Mouse (Mus musculus) mesoderm, embryonic 11.5 days (tissue): ENCODE results near the gene Rfc4.
A peak's percentile ranks its signal among the peaks of the same experiment; 100 is the strongest.

ENCODE experiments used
- DNase-seq: peaks from one replicate; pipeline ENCODE4 v3.0.0-alpha.2; 2012; ENCODE audit warnings: low read depth, low spot score

Rfc4 gene

DNA sequence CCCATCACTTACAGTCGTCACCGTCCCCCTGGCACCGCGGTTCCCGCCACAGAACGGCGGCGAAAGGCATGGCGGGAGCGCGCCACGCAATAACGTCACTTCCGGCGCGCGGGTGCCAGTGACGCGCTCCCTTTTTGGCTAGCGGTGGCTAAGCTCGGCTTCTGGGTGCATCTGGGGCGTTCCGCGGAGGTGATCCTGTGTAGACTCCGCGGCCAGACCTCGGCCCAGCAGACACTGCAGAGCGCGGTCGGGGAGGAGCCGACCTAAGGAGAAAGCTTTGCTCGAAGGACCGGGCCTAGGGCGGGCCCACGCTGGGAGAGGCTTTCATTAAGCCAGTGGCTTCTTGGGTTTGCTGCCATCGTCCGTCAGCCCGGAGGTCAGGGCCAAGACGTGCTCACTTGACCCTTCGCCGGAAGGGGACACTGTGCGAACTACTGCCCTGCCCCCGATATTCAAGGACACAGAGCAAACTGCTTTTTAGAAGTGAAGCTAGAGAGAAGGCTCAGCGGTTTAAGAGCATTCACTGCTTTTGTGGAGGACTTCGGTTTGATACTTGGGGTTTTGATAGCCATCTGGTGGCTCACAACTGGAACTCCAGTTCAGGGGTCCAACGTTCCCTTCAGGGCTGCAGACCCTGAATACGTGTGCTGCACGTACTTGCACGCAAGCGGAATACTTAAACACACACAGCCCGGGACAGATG, at the start of gene Rfc4:
Gene Rfc4 (minus strand): TSS at position 65 of the 703 bp plus-strand sequence.
- DNase-seq: peak; percentile 92

DNA sequence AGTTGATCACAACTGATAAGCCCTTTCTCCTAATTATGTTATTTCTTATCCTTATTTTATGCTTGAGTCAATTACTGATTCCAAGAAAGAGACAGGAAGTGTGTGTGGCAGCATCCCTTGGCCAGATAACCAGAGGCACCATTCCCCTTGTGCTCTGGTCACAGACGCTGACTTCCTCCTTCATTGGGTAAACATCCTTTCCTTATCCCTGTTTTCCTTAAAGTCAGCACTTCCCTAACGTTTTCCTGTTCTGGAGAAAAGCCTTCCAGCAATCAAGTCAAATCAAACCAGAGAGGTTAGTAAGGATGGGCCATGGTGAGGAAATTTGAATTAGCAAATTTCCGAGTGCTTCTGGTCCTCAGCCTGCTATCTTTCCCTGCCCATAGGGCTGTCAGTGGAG, 48.4 kb upstream of the Rfc4 start:
- no peak for DNase-seq

DNA sequence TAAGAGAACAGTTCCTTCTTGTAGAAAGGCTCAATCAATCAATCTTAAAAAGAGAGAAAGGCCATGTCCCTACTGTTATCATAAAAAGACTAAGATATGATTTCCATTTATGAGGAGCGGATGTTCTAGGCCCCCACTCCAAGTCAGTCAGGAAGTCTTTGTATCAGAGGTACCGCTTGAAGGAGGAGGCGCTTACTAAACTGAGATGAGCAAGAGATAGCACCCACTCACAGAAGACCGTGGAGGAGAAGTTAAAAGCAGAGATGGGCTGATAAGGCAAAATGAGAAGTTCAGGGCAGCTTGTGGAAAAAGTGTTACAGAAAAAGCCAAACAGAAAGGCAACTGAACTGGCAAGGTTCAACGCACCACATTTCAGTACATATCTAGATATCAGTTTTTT, 47.3 kb upstream of the Rfc4 start:
- no peak for DNase-seq

DNA sequence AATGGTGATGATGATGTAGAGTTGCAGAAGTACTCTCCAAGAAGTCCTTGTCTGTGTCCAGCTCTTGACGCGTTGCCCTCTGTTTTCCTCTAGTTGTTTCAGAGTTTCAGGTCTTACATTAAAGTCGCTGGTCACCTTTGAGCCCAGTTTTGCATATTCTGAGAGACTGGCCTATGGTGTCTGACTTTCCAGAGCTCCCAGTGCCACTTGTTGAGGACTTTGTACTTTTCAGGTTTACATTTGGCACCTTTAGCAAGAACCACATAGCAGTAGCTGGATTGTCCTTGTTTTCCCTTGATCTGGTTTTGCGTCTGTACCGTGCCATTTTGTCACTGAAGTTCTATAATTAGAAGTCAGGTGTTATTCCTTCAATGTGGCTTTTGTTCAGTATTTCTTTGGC, 46.4 kb upstream of the Rfc4 start:
- no peak for DNase-seq

DNA sequence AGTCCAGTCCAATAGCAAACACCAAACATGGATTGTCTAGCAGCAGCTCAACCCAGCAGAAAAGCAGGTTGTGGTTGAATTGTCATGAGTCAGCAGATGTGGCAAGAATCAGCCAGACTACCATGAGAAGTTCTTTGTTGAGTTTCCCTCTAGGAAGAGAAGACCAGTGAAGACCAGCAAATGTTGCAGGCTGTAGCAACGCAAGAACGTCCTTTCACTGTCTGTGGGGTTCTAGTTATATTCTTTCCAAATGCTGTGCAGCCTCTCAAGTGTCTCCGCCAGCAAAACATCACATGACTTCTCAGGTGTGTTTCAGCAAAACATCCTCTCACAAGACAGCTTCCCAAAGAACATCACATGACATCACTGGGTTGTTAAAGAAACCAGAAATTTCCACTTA, 43.3 kb upstream of the Rfc4 start:
- no peak for DNase-seq

DNA sequence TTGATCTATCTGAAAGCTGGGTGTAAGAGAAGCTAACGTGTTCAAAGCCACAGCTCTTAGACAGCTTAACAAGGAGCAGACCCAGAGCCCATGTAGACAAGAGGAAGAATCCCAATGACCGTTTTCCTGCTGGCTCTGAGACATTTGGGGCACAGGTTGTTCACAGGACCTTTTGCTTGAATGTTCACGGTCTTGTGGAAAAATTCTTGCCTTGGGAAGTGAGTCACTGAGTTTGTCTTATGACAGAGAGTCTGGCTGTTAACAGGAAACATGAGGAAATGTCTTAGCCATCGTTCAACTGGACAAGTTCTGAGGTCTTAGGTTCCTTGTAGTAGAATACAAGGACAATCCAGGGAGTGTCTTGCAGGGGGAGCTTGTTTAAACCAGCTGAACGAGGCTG, 39.5 kb upstream of the Rfc4 start:
- no peak for DNase-seq

DNA sequence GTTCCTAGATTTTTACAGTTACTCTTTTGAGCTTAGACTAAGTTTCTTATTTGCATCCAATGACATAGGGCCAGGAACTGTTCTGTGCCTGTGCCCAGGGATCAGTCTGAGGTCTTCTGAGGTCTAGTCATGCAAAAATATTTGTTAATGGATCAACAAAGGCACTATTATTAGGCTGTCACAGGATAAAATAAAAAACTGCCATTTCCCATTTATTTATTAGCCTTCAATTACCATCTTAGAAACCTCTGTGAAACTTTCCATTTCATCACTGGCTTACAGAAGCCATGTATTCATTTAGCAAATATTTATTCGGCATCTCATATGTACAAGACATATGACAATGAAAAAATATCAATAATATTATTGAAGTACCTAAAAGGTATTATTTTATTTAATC, 39.1 kb upstream of the Rfc4 start:
- DNase-seq: no peak

DNA sequence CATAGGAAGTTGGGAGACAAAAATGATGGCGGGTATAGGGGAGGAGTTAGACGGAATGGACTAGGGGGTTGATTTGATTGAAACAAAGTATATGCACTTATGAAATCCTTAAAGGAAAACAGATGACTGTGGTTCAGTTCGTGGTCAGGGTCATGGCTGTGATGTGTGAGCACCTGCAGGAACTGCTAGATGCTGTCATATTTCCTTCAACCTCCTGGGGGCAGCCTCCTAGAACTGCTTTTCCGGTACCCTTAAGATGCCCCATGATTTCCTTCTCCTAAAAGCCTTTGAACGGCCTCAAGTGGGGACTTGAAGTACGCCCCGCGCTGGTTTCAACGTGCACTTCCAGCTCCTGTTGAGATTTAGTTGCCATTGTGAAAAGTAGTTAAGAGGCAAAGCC, 37.9 kb upstream of the Rfc4 start:
- DNase-seq: peak; percentile 8

DNA sequence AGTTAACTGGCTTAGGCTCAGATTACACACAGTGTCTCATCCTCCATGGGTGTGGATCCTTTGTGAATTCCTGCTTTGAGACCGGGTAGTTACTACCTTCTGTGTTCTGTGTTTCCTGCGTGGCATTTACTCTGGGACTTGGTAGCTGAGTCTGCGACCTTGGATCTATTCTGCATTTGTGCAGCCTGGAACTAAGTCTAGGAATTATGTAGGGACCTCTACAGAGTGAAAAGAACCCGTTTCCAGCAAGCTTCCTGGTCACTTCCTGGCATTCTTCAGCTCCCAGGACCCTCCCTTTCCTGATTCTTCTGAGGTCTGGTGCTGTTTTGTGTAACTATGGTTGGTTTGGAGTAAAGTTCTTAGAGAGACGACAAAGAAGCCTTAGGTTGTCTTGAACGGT, 36.9 kb upstream of the Rfc4 start:
- DNase-seq: no peak

DNA sequence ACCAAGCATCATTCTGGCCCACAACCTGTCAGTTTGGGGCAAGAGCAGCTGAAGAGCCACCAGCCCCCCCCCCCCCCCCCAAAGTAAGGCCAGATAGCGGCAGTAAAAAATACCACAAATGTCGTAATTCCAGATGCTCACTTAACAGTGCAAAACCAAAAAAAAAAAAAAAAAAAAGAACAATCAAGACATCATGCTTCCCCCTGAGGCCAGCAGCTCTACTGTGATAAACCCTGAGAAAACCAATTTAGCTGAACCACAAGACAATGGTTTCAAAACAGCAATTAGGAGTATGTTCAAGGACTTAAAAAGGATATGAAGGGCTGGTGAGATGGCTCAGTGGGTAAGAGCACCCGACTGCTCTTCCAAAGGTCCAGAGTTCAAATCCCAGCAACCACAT, 34.6 kb upstream of the Rfc4 start:
- DNase-seq: no peak

DNA sequence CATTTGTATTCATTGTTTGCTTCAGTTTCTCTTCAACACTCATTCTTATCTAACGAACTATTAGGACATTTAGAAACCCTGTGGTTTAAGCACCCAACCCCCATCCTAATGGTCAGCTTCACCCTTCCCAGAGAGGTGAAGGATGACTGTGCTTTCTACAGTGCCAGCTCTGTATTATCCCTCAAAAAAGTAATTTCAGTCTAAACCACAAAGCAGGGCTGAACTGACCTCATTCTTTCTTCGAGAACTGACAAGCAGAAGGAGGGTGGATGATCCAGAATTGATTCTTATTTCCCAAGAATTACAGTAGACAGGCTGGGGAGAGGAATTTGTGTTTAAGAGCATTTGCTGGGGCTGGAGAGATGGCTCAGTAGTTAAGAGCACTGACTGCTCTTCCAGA, 32.2 kb upstream of the Rfc4 start:
- DNase-seq: no peak

DNA sequence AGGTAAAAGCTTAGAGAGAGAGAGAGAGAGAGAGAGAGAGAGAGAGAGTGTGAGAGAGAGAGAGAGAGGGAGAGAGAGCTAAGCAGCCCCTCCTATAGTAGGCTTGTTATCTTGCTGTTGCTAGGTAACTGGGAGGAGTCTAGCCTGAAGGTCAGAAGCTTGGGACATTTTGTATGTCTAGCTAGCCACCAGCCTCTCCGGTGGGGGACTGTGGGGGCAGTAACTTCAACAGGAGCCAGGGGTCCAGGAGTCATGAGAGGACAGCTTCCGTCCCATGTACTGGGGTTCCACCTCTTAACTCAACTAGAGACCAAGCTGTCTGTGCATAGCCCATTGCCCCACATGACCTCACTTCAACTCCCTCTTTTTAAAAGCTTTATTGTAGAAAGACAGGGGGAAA, 31.4 kb upstream of the Rfc4 start:
- no peak for DNase-seq

DNA sequence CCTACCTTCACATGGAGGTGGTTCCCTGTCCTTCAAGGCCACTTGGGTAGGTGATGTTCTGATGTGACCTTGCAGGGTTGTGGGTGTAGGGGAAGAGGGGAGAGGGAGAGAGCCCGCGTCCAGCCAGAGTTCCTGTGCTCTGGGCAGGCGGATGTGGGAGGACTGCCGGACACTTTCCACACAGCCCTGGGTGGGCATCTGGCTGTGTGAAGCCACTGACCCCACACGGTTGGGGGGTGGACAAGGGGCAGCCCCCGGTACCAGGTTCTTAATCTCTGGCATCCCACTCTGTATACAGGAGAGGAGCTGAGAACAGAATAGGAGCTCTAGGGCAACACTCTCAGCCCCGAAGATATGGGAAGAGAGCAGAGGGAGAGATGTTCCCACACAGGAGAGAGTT, 30.8 kb upstream of the Rfc4 start:
- no peak for DNase-seq

DNA sequence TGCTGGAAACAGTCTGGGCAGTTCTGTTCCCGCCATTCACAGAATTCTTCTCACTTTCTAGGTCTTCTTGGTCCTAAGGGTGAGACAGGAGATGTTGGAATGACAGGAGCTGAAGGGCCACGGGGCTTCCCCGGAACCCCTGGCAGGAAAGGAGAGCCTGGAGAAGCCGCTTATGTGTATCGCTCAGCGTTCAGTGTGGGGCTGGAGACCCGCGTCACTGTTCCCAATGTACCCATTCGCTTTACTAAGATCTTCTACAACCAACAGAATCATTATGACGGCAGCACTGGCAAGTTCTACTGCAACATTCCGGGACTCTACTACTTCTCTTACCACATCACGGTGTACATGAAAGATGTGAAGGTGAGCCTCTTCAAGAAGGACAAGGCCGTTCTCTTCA, 29.5 kb upstream of the Rfc4 start:
- no peak for DNase-seq

DNA sequence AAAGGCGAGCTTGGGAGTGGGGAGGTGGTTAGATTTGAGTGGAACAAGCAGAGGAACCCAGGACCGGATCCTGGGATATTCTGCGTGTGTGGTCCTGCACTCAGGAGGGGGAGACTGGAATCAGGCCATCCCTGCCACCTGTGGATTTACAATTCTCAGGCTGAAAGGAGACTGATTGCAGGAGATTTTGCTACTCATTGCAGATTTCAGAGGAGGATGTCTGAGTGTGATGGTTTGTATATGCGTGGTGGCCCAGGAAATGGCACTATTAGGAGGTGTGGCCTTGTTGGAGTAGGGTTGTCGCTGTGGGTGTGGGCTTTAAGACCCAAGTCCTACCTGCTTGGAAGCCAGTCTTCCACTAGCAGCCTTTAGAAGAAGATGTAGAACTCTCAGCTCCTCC, 26.7 kb upstream of the Rfc4 start:
- DNase-seq: no peak

DNA sequence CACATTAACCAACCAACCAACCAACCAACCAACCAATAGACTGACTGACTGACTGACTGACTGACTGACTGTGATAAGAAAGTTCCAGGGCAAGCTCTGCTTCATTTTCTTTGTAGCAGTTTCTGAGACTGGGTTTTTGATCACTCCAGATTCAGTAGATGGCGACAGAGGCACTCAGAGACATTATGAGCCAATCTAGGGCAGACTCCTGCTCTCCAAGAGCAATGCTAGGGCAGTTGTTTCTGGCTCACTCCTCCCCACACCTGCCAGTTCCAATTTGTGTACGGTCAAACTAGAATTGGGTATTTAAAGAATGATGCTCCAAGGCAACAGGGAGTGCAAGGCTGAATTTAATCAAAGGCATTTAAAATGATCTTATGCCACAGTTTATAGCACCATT, 23.9 kb upstream of the Rfc4 start:
- no peak for DNase-seq

DNA sequence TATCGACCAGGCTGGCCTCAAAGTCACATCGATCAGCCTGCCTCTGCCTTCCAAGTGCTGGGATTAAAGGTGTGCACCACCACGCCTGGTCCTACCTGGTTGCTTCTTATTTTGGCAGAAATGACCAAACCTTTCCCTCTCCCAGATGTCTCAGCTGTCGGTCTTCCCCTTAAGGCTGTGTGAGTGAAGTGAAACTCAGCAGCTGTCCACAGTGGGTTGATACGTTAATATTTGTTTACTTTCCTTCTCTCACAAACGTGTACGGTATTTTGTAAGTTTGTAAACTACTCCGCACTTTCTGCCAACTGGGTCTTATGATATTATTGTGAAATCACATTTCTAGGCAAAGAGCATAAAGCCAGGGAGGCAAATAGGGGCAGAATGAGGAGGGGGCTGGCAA, 21.9 kb upstream of the Rfc4 start:
- DNase-seq: no peak

DNA sequence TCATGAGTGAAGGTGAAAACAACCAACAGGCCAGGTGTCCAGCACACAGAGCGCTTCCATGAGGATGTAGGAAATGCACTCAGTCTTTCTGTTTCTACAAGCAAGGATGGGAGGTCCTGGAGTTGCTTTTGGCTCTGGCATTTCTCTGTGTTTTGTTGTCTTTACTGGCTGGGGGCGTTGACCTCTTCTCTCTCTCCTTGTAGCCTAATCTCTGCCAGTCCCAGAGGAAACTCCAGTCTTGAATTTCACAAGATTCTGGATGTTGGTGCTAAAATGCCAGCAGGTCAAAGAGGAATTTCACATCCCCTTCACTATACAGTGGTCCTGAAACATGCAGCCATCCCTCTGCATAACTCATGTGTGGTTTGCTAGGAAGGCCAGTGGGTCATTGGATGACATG, 21.4 kb upstream of the Rfc4 start:
- no peak for DNase-seq

DNA sequence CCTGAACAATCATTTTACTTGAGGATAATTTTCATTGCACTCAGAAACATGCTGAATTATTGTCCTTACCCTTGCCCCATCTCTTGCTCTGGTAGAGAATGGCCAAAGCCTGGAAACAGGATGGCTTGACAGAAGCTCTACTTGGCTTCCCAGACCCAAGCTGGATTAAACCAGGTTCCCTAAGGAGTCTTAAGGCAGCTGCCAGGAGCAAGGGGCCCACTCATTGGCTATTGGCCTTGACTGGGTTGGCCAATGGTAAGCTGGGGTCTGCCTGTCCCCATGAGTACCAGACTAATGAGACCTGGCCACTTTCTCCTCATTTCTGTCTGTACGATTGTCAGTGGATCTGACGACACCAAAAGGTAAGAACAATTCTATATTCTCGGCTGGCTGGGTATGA, 18.7 kb upstream of the Rfc4 start, which contains the start of gene Adipoq:
Gene Adipoq (plus strand): TSS at position 257 of the 400 bp plus-strand sequence.
- DNase-seq: no peak

DNA sequence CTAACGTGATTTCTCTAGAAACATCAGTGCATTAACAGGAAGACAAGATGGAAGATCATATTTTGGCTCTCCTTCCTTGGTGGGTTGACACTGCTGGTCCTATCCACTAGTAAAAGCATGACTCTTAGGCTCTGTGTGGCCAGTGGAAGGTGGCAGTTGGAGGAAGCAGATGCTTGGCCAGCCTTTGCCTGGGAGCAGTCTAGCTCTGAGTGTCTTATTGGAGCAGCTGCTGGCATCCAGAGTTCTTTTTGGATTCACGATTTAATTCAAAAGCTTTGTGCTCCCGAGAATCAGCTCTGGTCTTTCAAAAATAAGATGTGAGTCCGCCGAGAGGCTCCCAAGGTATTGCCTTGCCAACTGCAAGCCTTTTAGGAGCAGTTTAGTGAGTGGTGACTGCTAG, 17.7 kb upstream of the Rfc4 start:
- DNase-seq: no peak

DNA sequence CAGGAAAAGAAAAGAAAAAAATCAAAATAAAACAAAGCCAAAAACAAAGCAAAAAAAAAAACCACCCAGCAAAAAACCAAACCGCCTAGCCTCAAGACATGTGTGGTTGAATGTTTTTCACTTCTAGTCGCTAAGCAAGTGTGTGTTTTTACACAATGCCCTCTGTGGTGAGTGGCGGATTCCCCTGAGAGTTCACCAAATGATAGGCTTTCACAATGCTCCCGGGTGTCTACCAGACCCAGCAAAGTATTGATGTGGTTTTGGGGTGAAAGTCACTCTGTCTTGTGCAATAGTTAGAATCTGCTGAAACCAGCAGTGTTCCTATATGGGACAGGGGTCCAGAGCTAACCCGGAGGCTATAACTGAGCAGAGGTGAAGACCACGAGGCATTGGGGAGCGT, 16.8 kb upstream of the Rfc4 start:
- no peak for DNase-seq

DNA sequence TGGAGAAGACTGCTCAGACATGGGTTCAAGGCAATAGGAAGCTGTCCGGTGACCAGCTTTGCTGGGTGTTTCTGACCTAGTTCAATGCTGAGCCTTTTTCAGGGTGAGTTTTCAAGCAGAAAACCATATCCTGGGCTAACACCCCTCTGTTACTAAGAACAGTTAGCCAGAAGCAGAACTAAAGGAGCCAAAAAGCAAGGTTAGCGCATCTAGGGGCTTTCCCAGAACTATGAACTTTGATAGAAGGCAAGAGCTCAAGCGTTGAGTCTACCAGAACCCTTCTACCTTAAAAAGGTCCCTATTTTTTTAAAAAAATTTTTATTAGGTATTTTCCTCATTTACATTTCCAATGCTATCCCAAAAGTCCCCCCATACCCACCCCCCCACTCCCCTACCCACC, 13.4 kb upstream of the Rfc4 start:
- no peak for DNase-seq

DNA sequence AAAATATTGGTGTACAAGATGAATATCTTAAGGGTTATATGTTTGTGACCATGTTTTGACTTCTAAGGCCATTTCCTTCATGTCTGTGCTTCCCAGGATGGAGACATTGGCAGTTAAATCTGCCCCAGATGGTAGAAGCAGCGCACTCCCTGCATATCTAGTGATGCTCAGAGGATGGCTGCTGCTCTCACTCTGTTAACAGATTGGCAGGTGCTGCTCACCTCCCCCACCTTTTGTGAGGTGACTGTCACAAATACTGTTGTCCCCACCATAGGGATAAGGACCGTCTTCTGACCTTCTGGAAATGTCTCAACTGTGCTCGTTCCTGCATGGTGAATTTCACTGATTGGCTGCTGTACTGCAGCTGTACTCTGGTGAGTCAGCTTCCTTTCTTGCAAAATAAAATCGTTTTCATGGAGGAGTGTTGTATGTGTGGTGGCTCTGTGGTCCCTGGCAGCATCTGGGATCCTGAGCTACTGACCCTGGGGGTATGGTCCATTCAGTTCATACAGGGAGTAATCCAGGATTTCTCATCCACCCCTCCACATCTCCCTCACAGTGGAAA, 9.0 kb upstream of the Rfc4 start:
- no peak for DNase-seq
